Mouse (Mus musculus) inflammation-experienced regulatory T-cells, adult 6 months (primary cell): ENCODE measurements around the gene Asxl2. TPM values are rescaled to one million over a fixed set of nuclear protein-coding genes. Genes with fewer than 3 reads are reported as not detected.

Source experiments
- ATAC-seq: one replicate; pipeline ENCODE4 v1.8.0; 2017
- polyA plus RNA-seq, 3 experiments: library from polyadenylated mRNA; unstranded; fragments of 100-300 nt; shearing (Covaris generic); gene quantifications; one replicate each; pipeline ENCODE4 v1.2.1; 2017

Gene Asxl2
- polyA plus RNA-seq, 3 experiments from 2014 or later = 38.8 to 56.8 (median 53.1) TPM

DNA sequence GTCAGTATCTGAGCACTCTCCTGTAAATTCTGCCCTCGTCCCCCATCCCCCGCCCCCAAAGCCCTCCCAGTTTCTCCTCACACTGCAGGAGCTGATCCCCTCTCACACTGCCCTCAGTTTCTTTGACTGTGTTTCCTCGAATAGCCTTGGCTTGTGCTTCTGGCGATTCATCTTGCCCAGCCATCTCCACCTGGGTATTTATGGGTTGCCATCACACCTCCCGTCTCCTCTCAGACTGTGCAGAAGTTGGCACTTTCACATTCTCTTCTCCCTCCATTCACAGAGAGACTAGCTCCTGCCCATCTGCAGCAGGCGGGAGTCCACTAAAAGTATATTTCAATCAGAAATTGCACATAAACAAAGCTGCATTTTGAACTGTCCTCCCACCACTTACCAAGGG lies 120.1 kb downstream of the Asxl2 start:
- ATAC-seq = no peak

DNA sequence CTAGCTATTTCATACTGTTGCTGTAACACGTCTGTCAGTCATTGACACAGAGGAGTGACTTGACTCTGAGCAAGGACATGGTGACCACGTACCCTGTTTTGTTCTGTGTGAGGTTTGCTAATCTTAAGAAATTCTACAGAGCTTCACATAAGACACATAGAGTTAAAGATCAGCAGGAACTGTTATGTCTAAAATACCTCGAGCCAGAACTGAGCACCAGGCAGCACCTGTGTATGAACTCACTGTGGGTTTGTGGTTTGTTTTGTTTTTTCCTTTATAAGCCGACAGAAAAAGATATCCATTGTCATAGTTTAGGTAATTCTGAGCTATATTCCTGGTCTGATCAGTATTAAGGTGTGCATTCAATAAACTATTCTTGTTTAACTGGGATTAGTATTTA lies 120.8 kb downstream of the Asxl2 start:
- peak; percentile 75 for ATAC-seq

GRCm38 (mm10) chr12:3547911-3548310 lies 121.3 kb downstream of the Asxl2 start:
- ATAC-seq = no peak

GRCm38 (mm10) chr12:3548582-3549211 lies 122.0 kb downstream of the Asxl2 start:
- peak; percentile 27 for ATAC-seq

- no peak for ATAC-seq
These were observed 123.6 kb downstream of the Asxl2 start for GRCm38 (mm10) chr12:3550280-3550679.

Other genes starting within 250 kb of the Asxl2 start
- gene Rab10, start 116.9 kb upstream of the Asxl2 start, polyA plus RNA-seq = 10 to 100 TPM; 50.4 to 64.1 (median 53.7) TPM
- gene Kif3c, start 61.7 kb upstream of the Asxl2 start, polyA plus RNA-seq = 1 to 10 TPM; 2.4 to 4.9 (median 3.4) TPM
- gene Dtnb, start 145.5 kb downstream of the Asxl2 start, polyA plus RNA-seq = 10 to 100 TPM; 16.7 to 34.2 (median 33.7) TPM